Mouse (Mus musculus) cortical plate, adult 2 months (tissue): ENCODE measurements around the gene Tmed9. TPM values are rescaled to one million over a fixed set of nuclear protein-coding genes. Genes with fewer than 3 reads are reported as not detected.
"Not testable (repeated sequence)": the region's sequence is repeated elsewhere in the genome, so short reads cannot be mapped to it uniquely, and the experiment has no call there.

Experiments
- H3K27ac ChIP-seq: fragments of 200-500 bp; 2 replicates; pipeline ENCODE4 v1.5.1; 2012; ENCODE audit warnings: low read length, control low read depth, inconsistent platforms; ENCODE audit not compliant: insufficient read depth
- H3K4me1 ChIP-seq: fragments of 200-500 bp; 2 replicates; pipeline ENCODE4 v1.6.1; 2011; ENCODE audit warnings: low read length; ENCODE audit not compliant: control insufficient read depth, insufficient read depth
- H3K4me3 ChIP-seq: fragments of 200-500 bp; 2 replicates; pipeline ENCODE4 v1.5.1; 2011; ENCODE audit warnings: mild to moderate bottlenecking, low read length, control low read depth; ENCODE audit not compliant: insufficient read depth
- CTCF ChIP-seq: fragments of 200-500 bp; IDR thresholded peaks from 2 replicates; pipeline ENCODE4 v1.5.1; 2011; ENCODE audit warnings: mild to moderate bottlenecking, control low read depth, low read length; ENCODE audit not compliant: insufficient read depth; ENCODE audit errors: extremely low read depth
- POLR2A ChIP-seq: fragments of 200-500 bp; IDR thresholded peaks from 2 replicates; pipeline ENCODE4 v1.6.1; 2011; ENCODE audit warnings: mild to moderate bottlenecking, low read length, control low read depth; ENCODE audit not compliant: insufficient read depth; ENCODE audit errors: extremely low read depth
- polyA plus RNA-seq: library from polyadenylated mRNA; depleted of rRNA; stranded (reverse); fragments of >200 nt; gene quantifications from 2 replicates; pipeline ENCODE4 v1.2.3, GENCODE M21; 2012

Gene Tmed9
- polyA plus RNA-seq, 1 experiment, result 111 TPM

GRCm38 (mm10) chr13:55567001-55567400, 6.5 kb upstream of the Tmed9 start:
- TF ChIP-seq POLR2A, result no peak
- no peak for TF ChIP-seq CTCF
- Histone ChIP-seq H3K4me1 (peaks cover 5% of the 10 kb centered on the region), H3K4me3 (no peak overlapping the region), H3K27ac (no peak overlapping the region)

- Histone ChIP-seq H3K4me3 (no peak overlapping the region; the same call in 1 of the 2 replicates), H3K4me1 (peaks cover 5% of the 10 kb centered on the region), H3K27ac (no peak overlapping the region)
- TF ChIP-seq POLR2A, result no peak
- TF ChIP-seq CTCF, result no peak
Measured at GRCm38 (mm10) chr13:55567949-55568348, 5.6 kb upstream of the Tmed9 start.

GRCm38 (mm10) chr13:55568524-55568923, 5.0 kb upstream of the Tmed9 start:
- not testable (repeated sequence) for H3K27ac ChIP-seq, H3K4me3 ChIP-seq, H3K4me1 ChIP-seq

GRCm38 (mm10) chr13:55569726-55570285, 3.7 kb upstream of the Tmed9 start:
- Histone ChIP-seq H3K27ac (no peak overlapping the region), H3K4me3 (peak overlapping the region; percentile 88)
- TF ChIP-seq CTCF (no peak), POLR2A (no peak)

GRCm38 (mm10) chr13:55570286-55570973, 3.1 kb upstream of the Tmed9 start:
- TF ChIP-seq POLR2A (no peak), CTCF (no peak)
- Histone ChIP-seq H3K4me1 (peaks cover 5% of the 10 kb centered on the region), H3K4me3 (peak overlapping the region; percentile 88), H3K27ac (0 out of 2 replicates have a peak overlapping the region, but pooled peaks have one; percentile 57)

More at GRCm38 (mm10) chr13:55569726-55570285, 3.7 kb upstream of the Tmed9 start:
- peaks cover 5% of the 10 kb centered on the region for H3K4me1 ChIP-seq

- TF ChIP-seq CTCF, result no peak
- TF ChIP-seq POLR2A, result peak; percentile 71
- Histone ChIP-seq H3K4me3 (peak within 1 kb of the TSS; percentile 88), H3K27ac (0 out of 2 replicates have a peak within 1 kb of the TSS, but pooled peaks have one; percentile 57), H3K4me1 (peaks cover 3% of the 10 kb centered on the region; the same call in 1 of the 2 replicates)
Measured at GRCm38 (mm10) chr13:55571027-55571751, 2.3 kb upstream of the Tmed9 start, which contains the start of gene Fam193b. Fam193b (minus strand) TSS chr13:55571120.

GRCm38 (mm10) chr13:55571977-55572376, 1.6 kb upstream of the Tmed9 start:
- no peak for TF ChIP-seq CTCF
- no peak for TF ChIP-seq POLR2A
- Histone ChIP-seq H3K4me1 (peaks cover 3% of the 10 kb centered on the region; the same call in 1 of the 2 replicates), H3K4me3 (no peak overlapping the region; the same call in 1 of the 2 replicates), H3K27ac (no peak overlapping the region)

GRCm38 (mm10) chr13:55574321-55574720, 789 bp downstream of the Tmed9 start:
- Histone ChIP-seq H3K4me3 (no peak overlapping the region), H3K27ac (no peak overlapping the region), H3K4me1 (peaks cover 2% of the 10 kb centered on the region; the same call in 1 of the 2 replicates)
- TF ChIP-seq CTCF (no peak), POLR2A (no peak)

GRCm38 (mm10) chr13:55575932-55576331, 2.4 kb downstream of the Tmed9 start:
- TF ChIP-seq CTCF, result no peak
- TF ChIP-seq POLR2A, result no peak
- H3K4me3 ChIP-seq, result no peak overlapping the region
- no peak overlapping the region for H3K27ac ChIP-seq
- no peaks in the 10 kb centered on the region for H3K4me1 ChIP-seq

- H3K27ac ChIP-seq, H3K4me3 ChIP-seq, H3K4me1 ChIP-seq: not testable (repeated sequence)
Measured at GRCm38 (mm10) chr13:55576872-55577271, 3.3 kb downstream of the Tmed9 start.
